Mouse (Mus musculus): ENCODE data around the gene Slc29a3. TPM values are rescaled to one million over a fixed set of nuclear protein-coding genes. Genes with fewer than 3 reads are reported as not detected.

The Slc29a3 gene
- polyA plus RNA-seq, 1 experiment from 2014 or later = 12.7 TPM

- Histone ChIP-seq H3K36me3 (replicated peaks) (peaks cover 6% of the 10 kb centered on the region; the same call in 1 of the 2 replicates), H3K4me3 (no peak overlapping the region), H3K9me3 (no peaks in the 10 kb centered on the region), H3K27ac (replicated peaks) (no peak overlapping the region), H3K27me3 (replicated peaks; ENCODE audit: low read depth, poor library complexity, severe bottlenecking) (peaks cover 5% of the 10 kb centered on the region; the same call in 1 of the 2 replicates), H3K4me1 (peaks cover 8% of the 10 kb centered on the region; the same call in 1 of the 2 replicates)
- no peak for DNase-seq (ENCODE audit: low spot score)
- WGBS = 73% methylated on average over 11 of the region's 11 CpGs
These were observed 15.3 kb downstream of the Slc29a3 start for GRCm38 (mm10) chr10:60737169-60737728.

- Histone ChIP-seq H3K27me3 (replicated peaks; ENCODE audit: low read depth, poor library complexity, severe bottlenecking) (peaks cover 5% of the 10 kb centered on the region; the same call in 1 of the 2 replicates), H3K9me3 (no peaks in the 10 kb centered on the region), H3K4me1 (peaks cover 10% of the 10 kb centered on the region; the same call in 1 of the 2 replicates), H3K36me3 (replicated peaks) (no peaks in the 10 kb centered on the region; the same call in 1 of the 2 replicates), H3K4me3 (no peak overlapping the region), H3K27ac (replicated peaks) (no peak overlapping the region)
- DNase-seq (ENCODE audit: low spot score) = no peak
- WGBS = 96% methylated on average over 1 of the region's 1 CpGs
These were observed 16.9 kb downstream of the Slc29a3 start for GRCm38 (mm10) chr10:60735737-60736136.

GRCm38 (mm10) chr10:60733471-60733870, 19.1 kb downstream of the Slc29a3 start:
- H3K27ac ChIP-seq (replicated peaks) = no peak overlapping the region
- H3K9me3 ChIP-seq = no peaks in the 10 kb centered on the region
- peaks cover 7% of the 10 kb centered on the region; the same call in 1 of the 2 replicates for H3K36me3 ChIP-seq (replicated peaks)
- H3K4me3 ChIP-seq = no peak overlapping the region
- DNase-seq (ENCODE audit: low spot score) = no peak
- WGBS = 72% methylated on average over 8 of the region's 8 CpGs
- H3K4me1 ChIP-seq = peaks cover 10% of the 10 kb centered on the region; the same call in 1 of the 2 replicates
- peaks cover 10% of the 10 kb centered on the region; the same call in 1 of the 2 replicates for H3K27me3 ChIP-seq (replicated peaks; ENCODE audit: low read depth, poor library complexity, severe bottlenecking)

- Histone ChIP-seq H3K4me3 (no peak overlapping the region), H3K27ac (replicated peaks) (no peak overlapping the region; the same call in 1 of the 2 replicates), H3K27me3 (replicated peaks; ENCODE audit: low read depth, poor library complexity, severe bottlenecking) (peaks cover 10% of the 10 kb centered on the region; the same call in 1 of the 2 replicates), H3K9me3 (no peaks in the 10 kb centered on the region), H3K36me3 (replicated peaks) (peaks cover 7% of the 10 kb centered on the region; the same call in 1 of the 2 replicates), H3K4me1 (peaks cover 11% of the 10 kb centered on the region)
- WGBS = 53% methylated on average over 2 of the region's 2 CpGs
- no peak for DNase-seq (ENCODE audit: low spot score)
These were observed 20.2 kb downstream of the Slc29a3 start for GRCm38 (mm10) chr10:60732397-60732861.

GRCm38 (mm10) chr10:60731742-60732141, 20.9 kb downstream of the Slc29a3 start:
- peaks cover 9% of the 10 kb centered on the region; the same call in 1 of the 2 replicates for H3K4me1 ChIP-seq
- no peaks in the 10 kb centered on the region for H3K9me3 ChIP-seq
- peaks cover 10% of the 10 kb centered on the region; the same call in 1 of the 2 replicates for H3K27me3 ChIP-seq (replicated peaks; ENCODE audit: low read depth, poor library complexity, severe bottlenecking)
- WGBS = 47% methylated on average over 5 of the region's 5 CpGs
- no peak overlapping the region; the same call in 1 of the 2 replicates for H3K27ac ChIP-seq (replicated peaks)
- DNase-seq (ENCODE audit: low spot score) = no peak
- no peak overlapping the region for H3K4me3 ChIP-seq
- peaks cover 7% of the 10 kb centered on the region; the same call in 1 of the 2 replicates for H3K36me3 ChIP-seq (replicated peaks)

- peaks cover 6% of the 10 kb centered on the region; the same call in 1 of the 2 replicates for H3K27me3 ChIP-seq (replicated peaks; ENCODE audit: low read depth, poor library complexity, severe bottlenecking)
- H3K27ac ChIP-seq (replicated peaks) = no peak overlapping the region
- DNase-seq (ENCODE audit: low spot score) = no peak
- 35% methylated on average over 5 of the region's 5 CpGs for WGBS
- peaks cover 11% of the 10 kb centered on the region; the same call in 1 of the 2 replicates for H3K4me1 ChIP-seq
- peaks cover 7% of the 10 kb centered on the region; the same call in 1 of the 2 replicates for H3K36me3 ChIP-seq (replicated peaks)
- no peaks in the 10 kb centered on the region for H3K9me3 ChIP-seq
- H3K4me3 ChIP-seq = no peak overlapping the region
These were observed 25.3 kb downstream of the Slc29a3 start for GRCm38 (mm10) chr10:60727301-60727700.

- WGBS = 74% methylated on average over 3 of the region's 3 CpGs
- peaks cover 9% of the 10 kb centered on the region; the same call in 1 of the 2 replicates for H3K4me1 ChIP-seq
- no peak for DNase-seq (ENCODE audit: low spot score)
- no peak overlapping the region for H3K4me3 ChIP-seq
- H3K27ac ChIP-seq (replicated peaks) = no peak overlapping the region
- H3K9me3 ChIP-seq = no peaks in the 10 kb centered on the region
- peaks cover 7% of the 10 kb centered on the region; the same call in 1 of the 2 replicates for H3K36me3 ChIP-seq (replicated peaks)
- H3K27me3 ChIP-seq (replicated peaks; ENCODE audit: low read depth, poor library complexity, severe bottlenecking) = peaks cover 6% of the 10 kb centered on the region; the same call in 1 of the 2 replicates
These were observed 25.7 kb downstream of the Slc29a3 start for GRCm38 (mm10) chr10:60726896-60727295.

GRCm38 (mm10) chr10:60724496-60724895, 28.1 kb downstream of the Slc29a3 start:
- H3K27me3 ChIP-seq (replicated peaks; ENCODE audit: low read depth, poor library complexity, severe bottlenecking) = 0 out of 2 replicates have a peak, but pooled peaks cover 4% of the 10 kb centered on the region
- H3K4me1 ChIP-seq = peaks cover 9% of the 10 kb centered on the region; the same call in 1 of the 2 replicates
- H3K36me3 ChIP-seq (replicated peaks) = peaks cover 2% of the 10 kb centered on the region; the same call in 1 of the 2 replicates
- no peak overlapping the region for H3K27ac ChIP-seq (replicated peaks)
- H3K9me3 ChIP-seq = no peaks in the 10 kb centered on the region
- no peak for DNase-seq (ENCODE audit: low spot score)
- 81% methylated on average over 6 of the region's 6 CpGs for WGBS
- no peak overlapping the region for H3K4me3 ChIP-seq

- H3K36me3 ChIP-seq (replicated peaks) = peaks cover 9% of the 10 kb centered on the region; the same call in 1 of the 2 replicates
- no peak overlapping the region for H3K27ac ChIP-seq (replicated peaks)
- H3K4me1 ChIP-seq = peaks cover 9% of the 10 kb centered on the region; the same call in 1 of the 2 replicates
- DNase-seq (ENCODE audit: low spot score) = no peak
- H3K9me3 ChIP-seq = no peaks in the 10 kb centered on the region
- no peak overlapping the region for H3K4me3 ChIP-seq
- WGBS = 57% methylated on average over 1 of the region's 1 CpGs
- 0 out of 2 replicates have a peak, but pooled peaks cover 4% of the 10 kb centered on the region for H3K27me3 ChIP-seq (replicated peaks; ENCODE audit: low read depth, poor library complexity, severe bottlenecking)
These were observed 29.2 kb downstream of the Slc29a3 start for GRCm38 (mm10) chr10:60723345-60723744.

- WGBS = 64% methylated on average over 12 of the region's 12 CpGs
- no peak overlapping the region for H3K27ac ChIP-seq (replicated peaks)
- no peak for DNase-seq (ENCODE audit: low spot score)
- peaks cover 11% of the 10 kb centered on the region; the same call in 1 of the 2 replicates for H3K36me3 ChIP-seq (replicated peaks)
- H3K4me1 ChIP-seq = 0 out of 2 replicates have a peak, but pooled peaks cover 3% of the 10 kb centered on the region
- 0 out of 2 replicates have a peak, but pooled peaks cover 4% of the 10 kb centered on the region for H3K27me3 ChIP-seq (replicated peaks; ENCODE audit: low read depth, poor library complexity, severe bottlenecking)
- no peak overlapping the region for H3K4me3 ChIP-seq
- no peaks in the 10 kb centered on the region for H3K9me3 ChIP-seq
These were observed 31.0 kb downstream of the Slc29a3 start for GRCm38 (mm10) chr10:60721640-60722039.

GRCm38 (mm10) chr10:60720461-60720860, 32.1 kb downstream of the Slc29a3 start:
- Histone ChIP-seq H3K9me3 (no peaks in the 10 kb centered on the region), H3K27ac (replicated peaks) (no peak overlapping the region), H3K27me3 (replicated peaks; ENCODE audit: low read depth, poor library complexity, severe bottlenecking) (0 out of 2 replicates have a peak, but pooled peaks cover 4% of the 10 kb centered on the region), H3K36me3 (replicated peaks) (peaks cover 22% of the 10 kb centered on the region), H3K4me3 (no peak overlapping the region), H3K4me1 (0 out of 2 replicates have a peak, but pooled peaks cover under 1% of the 10 kb centered on the region)
- no peak for DNase-seq (ENCODE audit: low spot score)
- 83% methylated on average over 5 of the region's 5 CpGs for WGBS

GRCm38 (mm10) chr10:60718491-60718890, 34.1 kb downstream of the Slc29a3 start:
- Histone ChIP-seq H3K27me3 (replicated peaks; ENCODE audit: low read depth, poor library complexity, severe bottlenecking) (0 out of 2 replicates have a peak, but pooled peaks cover 4% of the 10 kb centered on the region), H3K9me3 (peaks cover 10% of the 10 kb centered on the region; the same call in 1 of the 2 replicates), H3K4me3 (no peak overlapping the region), H3K4me1 (no peaks in the 10 kb centered on the region), H3K27ac (replicated peaks) (no peak overlapping the region), H3K36me3 (replicated peaks) (peaks cover 37% of the 10 kb centered on the region)
- 81% methylated on average over 2 of the region's 2 CpGs for WGBS
- no peak for DNase-seq (ENCODE audit: low spot score)

All from embryonic facial prominence, embryonic 10.5 days (tissue).